Mouse (Mus musculus): Measurements from ENCODE around the gene Canx. TPM values are rescaled to one million over a fixed set of nuclear protein-coding genes. Genes with fewer than 3 reads are reported as not detected.

Gene Canx
- polyA plus RNA-seq, 1 experiment from 2014 or later = 334 TPM

- H3K4me1 ChIP-seq = no peaks in the 10 kb centered on the region
- no peaks in the 10 kb centered on the region for H3K27me3 ChIP-seq (replicated peaks)
- no peak overlapping the region for H3K4me3 ChIP-seq (replicated peaks)
- no peak overlapping the region for H3K4me2 ChIP-seq
- WGBS = 74% methylated on average over 5 of the region's 5 CpGs
- H3K9ac ChIP-seq = no peak overlapping the region
- H3K27ac ChIP-seq = no peak overlapping the region
- ATAC-seq (ENCODE audit: insufficient read depth, low FRiP score, low read depth) = no peak
- H3K36me3 ChIP-seq = no peaks in the 10 kb centered on the region
- H3K9me3 ChIP-seq = no peaks in the 10 kb centered on the region
These were observed 80.2 kb downstream of the Canx start for GRCm38 (mm10) chr11:50245269-50245668.

MicroRNAs within 50 kb of the gene (microRNA counts, 519-probe panel; counts per million panel counts)
- microRNA mmu-miR-804 = 2,609 counts per million, percentile 62 among the panel's probes with 10 or more counts

Small RNA genes within 50 kb of the gene (microRNA-seq; reads per million reads assigned to microRNA genes)
- gene Mir804 = not detected

Other genes with a start within 250 kb of the Canx start
- gene Tbc1d9b, start 194.3 kb downstream of the Canx start, polyA plus RNA-seq (2015; fragmentation: Nextera tagmentation; extraction: Ambion mirVana) = 33.4 and 35.9 TPM in 2 replicates
- 10.5 and 13.0 TPM in 2 replicates for gene Mrnip, start 151.2 kb downstream of the Canx start, polyA plus RNA-seq (2015; fragmentation: Nextera tagmentation; extraction: Ambion mirVana)
- 224 and 229 TPM in 2 replicates for gene Sqstm1, start 114.8 kb downstream of the Canx start, polyA plus RNA-seq (2015; fragmentation: Nextera tagmentation; extraction: Ambion mirVana)
- 29.1 and 29.7 TPM in 2 replicates for gene Mgat4b, start 114.8 kb downstream of the Canx start, polyA plus RNA-seq (2015; fragmentation: Nextera tagmentation; extraction: Ambion mirVana)
- 3.7 and 4.5 TPM in 2 replicates for gene Ltc4s, start 87.1 kb downstream of the Canx start, polyA plus RNA-seq (2015; fragmentation: Nextera tagmentation; extraction: Ambion mirVana)
- 5.0 and 5.4 TPM in 2 replicates for gene Maml1, start 33.4 kb downstream of the Canx start, polyA plus RNA-seq (2015; fragmentation: Nextera tagmentation; extraction: Ambion mirVana)
- 0.32 and 0.53 TPM in 2 replicates for gene Cby3, start 28.8 kb upstream of the Canx start, polyA plus RNA-seq (2015; fragmentation: Nextera tagmentation; extraction: Ambion mirVana)
- gene Hnrnph1, start 51.3 kb upstream of the Canx start, polyA plus RNA-seq (2015; fragmentation: Nextera tagmentation; extraction: Ambion mirVana) = 363 and 370 TPM in 2 replicates
- gene Rufy1, start 105.5 kb upstream of the Canx start, polyA plus RNA-seq (2015; fragmentation: Nextera tagmentation; extraction: Ambion mirVana) = 20.5 and 20.7 TPM in 2 replicates